Mouse (Mus musculus) heart, embryonic 15.5 days (tissue): ENCODE measurements around the gene Zfp143. TPM values are rescaled to one million over a fixed set of nuclear protein-coding genes. Genes with fewer than 3 reads are reported as not detected.
"Not testable (repeated sequence)": the region's sequence is repeated elsewhere in the genome, so short reads cannot be mapped to it uniquely, and the experiment has no call there.

Source experiments
- ATAC-seq: fragments of 200-750 bp; cut with Nextera tagmentation; replicated peaks from 2 replicates; pipeline ENCODE4 v1.8.0; 2017; ENCODE audit warnings: low read depth, moderate TSS enrichment; ENCODE audit not compliant: insufficient number of reproducible peaks, insufficient read depth, low FRiP score
- H3K27ac ChIP-seq: fragments of 300-500 bp; sonication (generic); 2 replicates; pipeline ENCODE4 v1.5.1; 2015; ENCODE audit warnings: mild to moderate bottlenecking, inconsistent platforms
- H3K27me3 ChIP-seq: fragments of 300-500 bp; sonication (generic); 2 replicates; pipeline ENCODE4 v1.6.1; 2015; ENCODE audit warnings: inconsistent platforms
- H3K36me3 ChIP-seq: fragments of 300-500 bp; sonication (generic); 2 replicates; pipeline ENCODE4 v1.6.1; 2015; ENCODE audit warnings: mild to moderate bottlenecking, inconsistent platforms
- H3K4me1 ChIP-seq: fragments of 300-500 bp; sonication (generic); replicated peaks from 2 replicates; pipeline ENCODE4 v1.6.1; 2015; ENCODE audit warnings: inconsistent platforms
- H3K4me2 ChIP-seq: fragments of 300-500 bp; sonication (generic); 2 replicates; pipeline ENCODE4 v1.6.1; 2015; ENCODE audit warnings: inconsistent platforms, mild to moderate bottlenecking, moderate library complexity
- H3K4me3 ChIP-seq: fragments of 300-500 bp; sonication (generic); 2 replicates; pipeline ENCODE4 v1.5.1; 2015; ENCODE audit warnings: mild to moderate bottlenecking, inconsistent platforms
- H3K9ac ChIP-seq: fragments of 300-500 bp; sonication (generic); 2 replicates; pipeline ENCODE4 v1.6.1; 2015; ENCODE audit warnings: mild to moderate bottlenecking, inconsistent platforms
- H3K9me3 ChIP-seq: fragments of 300-500 bp; sonication (generic); replicated peaks from 2 replicates; pipeline ENCODE4 v1.6.1; 2016; ENCODE audit warnings: inconsistent platforms
- WGBS: fragments of 180-500 bp; shearing (Covaris S2); methylation state at CpG from one replicate; pipeline ENCODE4 v1.1.7; 2015; ENCODE audit warnings: mixed read lengths; 5-methylcytosine and 5-hydroxymethylcytosine counted together
- polyA plus RNA-seq: library from polyadenylated mRNA; unstranded; fragments of >200 nt; fragmentation: Nextera tagmentation; extraction: Ambion mirVana; gene quantifications from 2 replicates; pipeline ENCODE4 v1.2.1, GENCODE M21; 2015

Gene Zfp143
- polyA plus RNA-seq, 1 experiment from 2014 or later, result 11.9 TPM

GRCm38 (mm10) chr7:110097106-110097793, 36.2 kb downstream of the Zfp143 start:
- Histone ChIP-seq H3K4me2 (no peak overlapping the region), H3K27ac (no peak overlapping the region), H3K9me3 (no peaks in the 10 kb centered on the region), H3K36me3 (peaks cover 28% of the 10 kb centered on the region), H3K4me1 (0 out of 2 replicates have a peak, but pooled peaks cover 3% of the 10 kb centered on the region), H3K9ac (no peak overlapping the region), H3K4me3 (no peak overlapping the region), H3K27me3 (no peaks in the 10 kb centered on the region)
- 58% methylated on average over 7 of the region's 7 CpGs for WGBS
- no peak for ATAC-seq

DNA sequence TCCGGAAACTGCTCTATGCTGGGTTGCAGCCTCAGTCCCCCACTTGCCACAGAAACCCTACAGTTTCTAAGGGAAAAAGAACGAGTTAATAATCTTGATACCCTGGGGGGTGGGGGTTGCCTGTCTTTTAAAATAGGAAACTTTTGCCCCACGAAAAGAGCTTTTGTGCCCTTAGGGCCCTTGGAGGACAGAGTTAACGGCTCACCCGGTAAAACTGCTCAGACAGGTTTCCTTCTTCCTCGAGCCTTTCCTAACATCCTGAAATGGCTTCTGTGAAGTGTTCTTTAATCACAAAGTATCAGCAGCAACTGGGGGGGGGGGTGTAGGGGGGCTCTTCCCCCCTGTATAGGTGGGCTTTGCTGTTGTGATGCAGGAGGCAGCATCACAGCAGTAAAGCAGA, 39.8 kb downstream of the Zfp143 start:
- Histone ChIP-seq H3K27ac (no peak overlapping the region), H3K9ac (no peak overlapping the region), H3K36me3 (no peaks in the 10 kb centered on the region), H3K27me3 (no peaks in the 10 kb centered on the region), H3K4me2 (no peak overlapping the region), H3K9me3 (no peaks in the 10 kb centered on the region), H3K4me3 (no peak overlapping the region), H3K4me1 (0 out of 2 replicates have a peak, but pooled peaks cover 3% of the 10 kb centered on the region)
- no peak for ATAC-seq
- 49% methylated on average over 6 of the region's 6 CpGs for WGBS

DNA sequence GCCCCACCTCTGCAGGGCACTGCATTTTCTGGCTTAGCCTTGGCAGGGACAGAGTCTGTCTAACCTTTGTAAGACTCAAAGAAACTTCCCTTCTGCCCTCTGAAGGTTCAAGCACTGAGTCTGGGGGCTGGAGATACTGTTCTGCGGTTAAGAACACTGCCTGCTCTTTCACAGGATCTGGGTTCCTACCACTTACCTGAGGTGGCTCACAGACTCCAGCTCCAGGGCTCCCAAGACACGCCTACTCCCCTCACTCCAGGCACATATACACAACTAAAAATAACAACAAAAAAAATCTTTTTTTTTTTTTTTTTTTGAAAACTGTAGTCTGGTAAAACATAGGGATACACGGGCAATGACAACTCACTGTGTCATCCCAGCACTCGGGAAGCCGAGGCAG, 40.2 kb downstream of the Zfp143 start:
- Histone ChIP-seq H3K36me3 (no peaks in the 10 kb centered on the region), H3K9me3 (no peaks in the 10 kb centered on the region), H3K4me3 (no peak overlapping the region), H3K4me1 (0 out of 2 replicates have a peak, but pooled peaks cover 3% of the 10 kb centered on the region), H3K4me2 (no peak overlapping the region), H3K27ac (no peak overlapping the region), H3K27me3 (no peaks in the 10 kb centered on the region), H3K9ac (no peak overlapping the region)
- ATAC-seq, result no peak
- WGBS, result 81% methylated on average over 5 of the region's 5 CpGs

DNA sequence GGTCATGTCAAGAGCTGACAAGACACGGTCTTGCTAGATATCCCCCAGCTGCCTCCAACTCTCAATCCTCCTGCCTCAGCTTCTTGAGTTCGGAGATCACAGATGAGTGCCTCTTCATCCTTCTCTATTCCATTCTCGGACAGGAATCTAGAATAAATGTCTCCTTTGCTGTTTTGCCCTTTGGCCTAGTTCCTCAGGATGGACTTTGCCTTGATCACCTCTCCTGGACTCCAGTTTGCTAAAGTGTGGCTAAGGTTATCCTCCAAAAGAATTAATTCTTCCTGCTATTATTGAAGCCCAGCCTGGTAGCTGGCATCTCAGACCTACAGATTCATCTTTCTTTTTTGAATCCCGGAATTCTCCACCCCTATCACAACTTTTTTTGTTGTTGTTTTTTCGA, 44.0 kb downstream of the Zfp143 start:
- Histone ChIP-seq H3K27me3 (no peaks in the 10 kb centered on the region), H3K27ac (no peak overlapping the region), H3K9me3 (no peaks in the 10 kb centered on the region), H3K4me3 (no peak overlapping the region), H3K9ac (no peak overlapping the region), H3K4me2 (no peak overlapping the region), H3K4me1 (peaks cover 13% of the 10 kb centered on the region), H3K36me3 (no peaks in the 10 kb centered on the region)
- no peak for ATAC-seq
- 88% methylated on average over 5 of the region's 5 CpGs for WGBS

GRCm38 (mm10) chr7:110106633-110107032, 45.6 kb downstream of the Zfp143 start:
- H3K4me3 ChIP-seq, result no peak overlapping the region
- H3K9me3 ChIP-seq, result no peaks in the 10 kb centered on the region
- no peaks in the 10 kb centered on the region for H3K36me3 ChIP-seq
- H3K27me3 ChIP-seq, result no peaks in the 10 kb centered on the region
- ATAC-seq, result no peak
- no peak overlapping the region for H3K27ac ChIP-seq
- WGBS, result 39% methylated on average over 3 of the region's 3 CpGs
- H3K9ac ChIP-seq, result no peak overlapping the region
- peaks cover 16% of the 10 kb centered on the region for H3K4me1 ChIP-seq
- no peak overlapping the region for H3K4me2 ChIP-seq

- 89% methylated on average over 3 of the region's 3 CpGs for WGBS
- Histone ChIP-seq H3K4me2 (peak overlapping the region; percentile 50; the same call in 1 of the 2 replicates), H3K27ac (peak overlapping the region; percentile 77), H3K4me1 (peaks cover 16% of the 10 kb centered on the region)
- not testable (repeated sequence) for H3K4me3 ChIP-seq, H3K9ac ChIP-seq, H3K9me3 ChIP-seq, ATAC-seq, H3K27me3 ChIP-seq, H3K36me3 ChIP-seq
These were observed 47.5 kb downstream of the Zfp143 start for GRCm38 (mm10) chr7:110108524-110108923.

- H3K4me3 ChIP-seq, result peak overlapping the region; percentile 17; the same call in 1 of the 2 replicates
- H3K4me2 ChIP-seq, result peak overlapping the region; percentile 50
- H3K4me1 ChIP-seq, result peaks cover 16% of the 10 kb centered on the region
- peak overlapping the region; percentile 77 for H3K27ac ChIP-seq
- 10% methylated on average over 11 of the region's 11 CpGs for WGBS
- ATAC-seq, result peak; percentile 73
- no peaks in the 10 kb centered on the region for H3K27me3 ChIP-seq
- peak overlapping the region; percentile 29; the same call in 1 of the 2 replicates for H3K9ac ChIP-seq
- H3K36me3 ChIP-seq, result no peaks in the 10 kb centered on the region
- no peaks in the 10 kb centered on the region; the same call in 1 of the 2 replicates for H3K9me3 ChIP-seq
These were observed 48.1 kb downstream of the Zfp143 start for GRCm38 (mm10) chr7:110108967-110109610.

DNA sequence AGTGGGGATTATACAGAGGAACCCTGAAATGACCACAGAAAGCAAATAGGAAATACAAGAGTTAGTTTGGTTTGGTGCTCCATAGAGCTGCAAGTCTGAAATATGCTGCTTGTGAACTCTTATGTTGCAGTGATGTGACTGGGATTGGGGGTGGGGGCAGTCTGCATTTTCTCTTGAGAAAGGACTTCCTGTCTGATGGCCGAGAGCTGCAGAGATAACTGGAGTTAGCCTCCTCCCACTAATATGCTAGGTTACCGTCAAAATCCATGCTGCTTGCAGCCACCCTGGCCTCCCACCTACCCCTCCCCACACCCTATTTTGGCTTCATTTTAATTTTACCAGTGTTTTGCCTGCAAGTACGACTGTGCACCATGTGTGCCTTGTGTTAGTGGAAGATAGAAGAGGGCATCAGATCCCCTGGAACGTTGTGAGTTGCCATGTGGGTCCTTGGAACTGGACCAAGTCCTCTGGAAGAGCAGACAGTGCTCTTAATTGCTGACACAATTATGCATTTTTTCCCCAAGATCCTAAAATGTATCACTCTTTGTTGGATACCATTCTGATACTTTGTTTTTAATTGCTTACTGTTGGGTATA, 49.1 kb downstream of the Zfp143 start:
- H3K27me3 ChIP-seq, result no peaks in the 10 kb centered on the region
- WGBS, result 16% methylated on average over 4 of the region's 4 CpGs
- no peak for ATAC-seq
- H3K4me3 ChIP-seq, result no peak overlapping the region
- no peak overlapping the region for H3K4me2 ChIP-seq
- H3K9ac ChIP-seq, result no peak overlapping the region
- no peaks in the 10 kb centered on the region for H3K36me3 ChIP-seq
- H3K4me1 ChIP-seq, result peaks cover 16% of the 10 kb centered on the region
- no peaks in the 10 kb centered on the region; the same call in 1 of the 2 replicates for H3K9me3 ChIP-seq
- H3K27ac ChIP-seq, result peak overlapping the region; percentile 77

- Histone ChIP-seq H3K9ac (no peak overlapping the region), H3K36me3 (no peaks in the 10 kb centered on the region), H3K27ac (no peak overlapping the region), H3K4me2 (no peak overlapping the region), H3K4me1 (peaks cover 23% of the 10 kb centered on the region), H3K4me3 (no peak overlapping the region), H3K27me3 (no peaks in the 10 kb centered on the region), H3K9me3 (no peaks in the 10 kb centered on the region; the same call in 1 of the 2 replicates)
- 37% methylated on average over 5 of the region's 5 CpGs for WGBS
- ATAC-seq, result no peak
These were observed 53.7 kb downstream of the Zfp143 start for GRCm38 (mm10) chr7:110114699-110115098.

DNA sequence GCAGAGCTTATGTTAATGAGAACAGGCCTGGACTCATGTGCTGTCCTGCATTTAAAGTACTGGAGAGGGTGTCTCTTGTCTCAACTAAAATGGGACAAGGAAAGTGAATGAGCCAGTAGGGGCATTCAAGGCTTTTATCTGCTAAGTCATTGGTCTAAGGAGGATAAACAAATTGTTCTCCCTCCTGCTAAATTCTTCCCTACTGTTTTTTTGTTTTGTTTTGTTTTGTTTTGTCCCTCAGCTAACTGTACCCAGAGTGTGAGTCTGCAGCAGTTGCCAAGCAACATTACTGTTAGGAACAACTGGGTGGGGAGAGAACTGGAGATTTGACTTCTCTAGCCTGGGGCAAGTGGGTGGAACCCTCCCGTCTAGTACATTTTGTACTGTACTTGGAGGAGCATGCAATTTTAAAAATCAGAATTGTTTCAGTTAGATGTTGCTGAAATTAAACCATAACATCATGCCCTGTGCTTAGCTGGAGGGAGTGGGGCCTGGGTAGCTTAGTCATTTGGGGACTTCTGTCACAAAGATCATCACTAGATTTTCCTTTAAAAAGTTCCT, 55.8 kb downstream of the Zfp143 start:
- 37% methylated on average over 1 of the region's 1 CpGs for WGBS
- Histone ChIP-seq H3K4me1 (peaks cover 21% of the 10 kb centered on the region), H3K4me2 (no peak overlapping the region), H3K4me3 (no peak overlapping the region), H3K27ac (no peak overlapping the region), H3K27me3 (no peaks in the 10 kb centered on the region), H3K9ac (no peak overlapping the region), H3K36me3 (no peaks in the 10 kb centered on the region), H3K9me3 (no peaks in the 10 kb centered on the region; the same call in 1 of the 2 replicates)
- ATAC-seq, result no peak

DNA sequence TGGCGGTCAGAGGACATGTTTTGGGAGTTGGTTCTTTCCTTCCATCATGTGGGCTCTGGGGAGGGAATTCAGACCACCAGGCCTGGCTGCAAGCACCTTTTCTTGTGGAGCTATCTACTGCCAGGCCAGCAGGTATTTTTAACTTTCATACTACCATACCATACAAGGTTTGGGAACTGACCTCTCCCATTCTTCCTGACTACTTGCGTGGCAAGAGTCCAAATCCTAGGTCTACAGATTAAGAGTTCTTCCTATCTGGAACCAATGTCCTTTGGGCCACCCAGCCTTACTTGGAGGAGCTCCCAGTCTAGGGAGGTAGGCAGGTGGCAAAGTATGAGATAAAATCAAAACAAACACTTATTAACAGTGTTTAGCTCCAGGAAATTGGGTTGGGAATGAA, 57.4 kb downstream of the Zfp143 start:
- no peak for ATAC-seq
- Histone ChIP-seq H3K9me3 (no peaks in the 10 kb centered on the region; the same call in 1 of the 2 replicates), H3K4me2 (no peak overlapping the region), H3K36me3 (no peaks in the 10 kb centered on the region), H3K27me3 (no peaks in the 10 kb centered on the region), H3K9ac (no peak overlapping the region), H3K27ac (peak overlapping the region; percentile 82), H3K4me1 (peaks cover 21% of the 10 kb centered on the region), H3K4me3 (no peak overlapping the region)
- 51% methylated on average over 2 of the region's 2 CpGs for WGBS
